Mouse (Mus musculus): ENCODE measurements around the gene Zscan10.

DNA sequence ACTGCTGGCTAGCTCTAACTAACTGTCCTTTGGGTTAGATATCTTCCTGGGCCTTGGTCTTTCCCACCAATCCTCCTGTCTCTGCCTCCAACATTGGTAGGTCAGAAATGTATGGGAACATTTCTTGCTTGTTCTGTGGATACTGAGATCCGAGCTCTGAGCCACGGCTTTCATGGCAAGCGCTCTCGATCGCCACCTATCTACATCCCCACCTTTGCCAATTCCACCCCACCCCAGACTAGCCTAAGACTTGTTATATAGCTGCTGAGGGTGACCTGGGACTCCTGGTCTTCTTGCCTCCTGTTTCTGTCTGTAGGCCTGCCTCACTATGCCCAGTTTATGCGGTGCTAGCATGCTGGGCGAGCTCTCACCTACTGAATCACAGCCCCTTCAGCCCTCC is 3.7 kb downstream of the Zscan10 start:
- TF ChIP-seq CTCF (IDR thresholded peaks at IDR 0.05; ENCODE audit: control insufficient read depth, insufficient read depth, insufficient read length), result no peak
- TF ChIP-seq USF1 (IDR thresholded peaks at IDR 0.05; ENCODE audit: low read depth), result no peak
- TF ChIP-seq MYOD1 (IDR thresholded peaks at IDR 0.05; ENCODE audit: control insufficient read depth, insufficient read length, low read depth), result no peak

All from C2C12 (cell line).